28 mouse cellular contexts compared by ENCODE assay signal in genomic region chr14:11732376-11732775, GRCm38 (mm10).
DNase-seq lines count a peak whose midpoint lies in the region; ATAC-seq lines count a peak whose summit lies in the region.
"Had no signal": no experiment of that assay in that cellular context is flagged by ENCODE, and none has a peak within 500 bp of the region (broad histone marks: within the 10 kb centered on the region; RNA-seq: fewer than 3 reads in every experiment).

No protein-coding gene starts in this region.

- no peaks in the 10 kb centered on the region for H3K36me3 ChIP-seq in kidney, embryonic 16.5 days (ENCODE audit: insufficient read depth, low read length)
- H3K36me3 ChIP-seq: embryonic facial prominence, embryonic 10.5 days; embryonic facial prominence, embryonic 12.5 days; forebrain, embryonic 15.5 days; G1E had no signal

- H3K27me3 ChIP-seq in kidney, embryonic 16.5 days (ENCODE audit: insufficient read depth, low read length) = no peaks in the 10 kb centered on the region
- H3K27me3 ChIP-seq: CH12.LX; embryonic facial prominence, embryonic 12.5 days; forebrain, embryonic 13.5 days; forebrain, embryonic 15.5 days; Patski had no signal

- peaks cover 9% of the 10 kb centered on the region for H3K4me1 ChIP-seq in kidney, embryonic 16.5 days (ENCODE audit: insufficient read depth, low read length)
- H3K4me1 ChIP-seq: forebrain, embryonic 13.5 days; forebrain, embryonic 15.5 days had no signal

- H3K4me2 ChIP-seq in kidney, embryonic 16.5 days (replicated peaks; ENCODE audit: low read depth, low read length) = no peak overlapping the region
- H3K4me2 ChIP-seq: embryonic facial prominence, embryonic 12.5 days; forebrain, embryonic 13.5 days; forebrain, embryonic 15.5 days had no signal

- no peak overlapping the region for H3K27ac ChIP-seq in kidney, embryonic 16.5 days (ENCODE audit: low read length)
- H3K27ac ChIP-seq: embryonic facial prominence, embryonic 10.5 days; embryonic facial prominence, embryonic 12.5 days; forebrain, embryonic 13.5 days; forebrain, embryonic 15.5 days had no signal

- no peak overlapping the region for H3K9ac ChIP-seq in kidney, embryonic 16.5 days (replicated peaks; ENCODE audit: low read length)
- H3K9ac ChIP-seq: embryonic facial prominence, embryonic 12.5 days; forebrain, embryonic 13.5 days; forebrain, embryonic 15.5 days; forebrain, postnatal 0 days had no signal

- H3K9me3 ChIP-seq in kidney, embryonic 16.5 days (ENCODE audit: low read length) = no peaks in the 10 kb centered on the region
- H3K9me3 ChIP-seq: embryonic facial prominence, embryonic 10.5 days; embryonic facial prominence, embryonic 12.5 days; forebrain, embryonic 13.5 days; forebrain, embryonic 15.5 days; G1E had no signal

- no peak overlapping the region for H3K4me3 ChIP-seq in kidney, embryonic 16.5 days (ENCODE audit: low read length)
- H3K4me3 ChIP-seq: embryonic facial prominence, embryonic 10.5 days; embryonic facial prominence, embryonic 12.5 days; forebrain, embryonic 13.5 days; forebrain, embryonic 15.5 days had no signal

- intact Hi-C loops in left cerebral cortex, postnatal 4 days (cut with DNase I) = no loop called here

- ATAC-seq in hematopoietic stem cell, adult 5-6 weeks (replicated peaks in 1 of 2; ENCODE audit: insufficient read depth in 1 of 2, low FRiP score in 2 of 2, low TSS enrichment in 1 of 2, low read depth in 1 of 2, poor library complexity in 2 of 2, severe bottlenecking in 2 of 2) = peak; percentile 92 to 94
- ATAC-seq in megakaryocyte progenitor cell, adult 5-6 weeks (replicated peaks; ENCODE audit: poor library complexity) = peak; percentile 90
- no peak for ATAC-seq in kidney, embryonic 16.5 days (ENCODE audit: low FRiP score, low TSS enrichment)
- ATAC-seq: activated CD4-positive, CD25-positive, alpha-beta regulatory T cell, adult 4 months; CD4-positive, CD25-positive, alpha-beta regulatory T cell, adult 4 months; forebrain, embryonic 13.5 days; forebrain, embryonic 15.5 days; forebrain, postnatal 0 days; Patski had no signal

- peak; percentile 6 for DNase-seq in c-Kit-positive CD71-negative TER-119-negative erythroid progenitor cells, embryonic 14.5 days (ENCODE audit: low read depth)
- peak; percentile 30 for DNase-seq in forelimb bud, embryonic 11.5 days (ENCODE audit: low read depth, low spot score)
- no peak for DNase-seq in retina, embryonic 14.5 days (ENCODE audit: low spot score)
- DNase-seq in left cerebral cortex, postnatal 4 days = no peak
- no peak for DNase-seq in frontal cortex, postnatal 10 days (ENCODE audit: low spot score in 2 of 2)
- DNase-seq: adrenal gland, adult 8-10 months; adrenal gland, postnatal 14 days; adrenal gland, postnatal 36 days; B cell, adult 2 months; cerebellum, adult 11 months; cerebellum, adult 18-20 months; cerebellum, adult 8-10 months; cerebellum, adult 9-11 months; cerebellum, postnatal 14 days; cerebellum, postnatal 36 days; forebrain, postnatal 0 days had no signal

Comparison
In these comparisons a context has a peak if more than half of its experiments do, and no peak if none do; other contexts are left out.
1. DNase-seq: peak in c-Kit-positive CD71-negative TER-119-negative erythroid progenitor cells, embryonic 14.5 days (single experiment) and forelimb bud, embryonic 11.5 days (single experiment); none in retina, embryonic 14.5 days (single experiment), left cerebral cortex, postnatal 4 days (single experiment) and frontal cortex, postnatal 10 days (0 of 2).